Mouse (Mus musculus) olfactory bulb, adult 2 months (tissue): Measurements from ENCODE around the gene Ctse.

Experiments used
- CTCF ChIP-seq: fragments of 200-500 bp; IDR thresholded peaks from 2 replicates; pipeline ENCODE4 v1.5.1; 2012; ENCODE audit warnings: low read depth, mild to moderate bottlenecking, low read length, moderate library complexity; ENCODE audit not compliant: insufficient read depth
- POLR2A ChIP-seq: fragments of 200-500 bp; IDR thresholded peaks from 2 replicates; pipeline ENCODE4 v1.6.1; 2012; ENCODE audit warnings: mild to moderate bottlenecking, low read depth, low read length, moderate library complexity; ENCODE audit not compliant: insufficient read depth

DNA sequence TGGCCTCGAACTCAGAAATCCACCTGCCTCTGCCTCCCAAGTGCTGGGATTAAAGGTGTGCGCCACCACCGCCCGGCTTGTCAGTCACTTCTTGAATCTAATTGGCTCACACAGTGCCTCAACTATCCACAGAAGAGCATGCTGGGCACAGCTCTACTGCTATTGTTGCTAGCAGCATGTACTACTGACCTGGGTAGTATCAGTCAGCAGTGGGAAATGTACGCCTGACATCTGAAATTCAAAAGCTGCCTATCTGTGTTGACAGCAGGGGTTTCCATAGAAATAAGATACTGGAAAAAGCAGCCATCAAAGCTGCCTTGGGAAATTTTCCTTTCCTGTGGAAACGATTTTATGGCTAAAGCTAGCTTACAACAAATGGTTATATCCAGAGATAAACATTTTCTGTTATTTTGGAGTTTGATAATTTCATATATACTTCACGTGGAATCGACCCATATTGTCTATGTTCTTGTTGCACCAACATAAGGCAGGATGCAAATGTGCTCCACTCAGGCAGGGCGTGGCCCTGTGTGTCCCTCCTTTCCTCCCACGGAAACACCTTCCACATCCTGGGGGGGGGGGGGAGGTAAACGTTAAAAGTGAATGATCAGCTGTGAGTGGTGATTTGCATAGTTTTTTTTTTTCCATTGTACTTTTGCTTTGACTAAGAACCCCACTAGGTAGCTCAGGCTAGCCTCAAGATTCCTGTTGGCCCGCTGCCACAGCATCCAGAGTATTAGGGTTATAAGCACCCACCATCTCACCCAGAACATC, 14.8 kb downstream of the Ctse start:
- no peak for TF ChIP-seq CTCF
- no peak for TF ChIP-seq POLR2A
